Mouse (Mus musculus) CH12.LX (cell line): ENCODE measurements around the gene Klhl26. TPM values are rescaled to one million over a fixed set of nuclear protein-coding genes. Genes with fewer than 3 reads are reported as not detected.

ENCODE experiments used
- DNase-seq: peaks from one replicate; pipeline ENCODE4 v3.0.0-alpha.2; 2013; ENCODE audit errors: extremely low read depth
- H3K27ac ChIP-seq: 2 replicates; pipeline ENCODE4 v1.5.1; 2012; ENCODE audit warnings: low read depth, mild to moderate bottlenecking, control low read depth, moderate library complexity; ENCODE audit not compliant: insufficient read depth
- H3K27me3 ChIP-seq: replicated peaks from 2 replicates; pipeline ENCODE3; 2012; ENCODE audit warnings: inconsistent platforms
- H3K36me3 ChIP-seq, 2 experiments: replicated peaks in 1 of 2; 2 replicates each; pipeline versions ENCODE3 to v1.6.1; 2012; ENCODE audit warnings: inconsistent platforms in 1 of 2, low read length in 1 of 2, mild to moderate bottlenecking in 1 of 2, mixed read lengths in 1 of 2, moderate library complexity in 1 of 2; ENCODE audit not compliant: control insufficient read depth in 1 of 2, insufficient read depth in 1 of 2
- H3K4me1 ChIP-seq, 2 experiments: 2 replicates each; pipeline ENCODE4 v1.6.1; 2012; ENCODE audit warnings: inconsistent platforms in 1 of 2, moderate library complexity in 1 of 2; ENCODE audit not compliant: insufficient read depth in 2 of 2, control insufficient read depth in 1 of 2
- H3K4me2 ChIP-seq: 2 replicates; pipeline ENCODE4 v1.6.1; 2012; ENCODE audit warnings: low read depth, mild to moderate bottlenecking, control low read depth; ENCODE audit not compliant: poor library complexity, insufficient read depth, severe bottlenecking
- H3K4me3 ChIP-seq, 3 experiments: fragments of 150-350 bp in 1 of 3; sonication (generic) in 1 of 3; replicated peaks in 1 of 3; 2 replicates each; pipeline versions ENCODE3 to v1.5.1; 2011 to 2012; ENCODE audit warnings: low read depth in 2 of 3, low read length in 2 of 3, mild to moderate bottlenecking in 2 of 3, moderate library complexity in 2 of 3, control low read depth in 1 of 3, improper control_type of control experiment in 1 of 3, inconsistent platforms in 1 of 3, mixed read lengths in 1 of 3; ENCODE audit not compliant: poor library complexity in 1 of 3
- H3K79me2 ChIP-seq: replicated peaks from 2 replicates; pipeline ENCODE4 v1.6.1; 2012; ENCODE audit warnings: mild to moderate bottlenecking, moderate library complexity; ENCODE audit not compliant: control insufficient read depth, poor library complexity, insufficient read depth, severe bottlenecking; ENCODE audit errors: extremely low read depth
- H3K9ac ChIP-seq: 2 replicates; pipeline ENCODE4 v1.6.1; 2012; ENCODE audit warnings: low read depth, mild to moderate bottlenecking, control low read depth, moderate library complexity; ENCODE audit not compliant: insufficient read depth
- H3K9me3 ChIP-seq: replicated peaks from 2 replicates; pipeline ENCODE3; 2012; ENCODE audit warnings: low read length, inconsistent platforms, mixed read lengths
- CHD1 ChIP-seq: IDR thresholded peaks from 2 replicates; pipeline ENCODE4 v1.6.1; 2012; ENCODE audit warnings: low read depth, low read length, improper control_type of control experiment, inconsistent platforms
- CTCF ChIP-seq, 2 experiments: IDR thresholded peaks in 1 of 2; conservative IDR thresholded peaks in 1 of 2; 2 replicates each; pipeline ENCODE4 v1.5.1; 2011 to 2012; ENCODE audit warnings: low read depth in 2 of 2, low read length in 2 of 2, improper control_type of control experiment in 1 of 2, inconsistent platforms in 1 of 2, mild to moderate bottlenecking in 1 of 2, moderate library complexity in 1 of 2
- E2F4 ChIP-seq: IDR thresholded peaks from 2 replicates; pipeline ENCODE4 v1.6.1; 2011; ENCODE audit warnings: low read depth, low read length, improper control_type of control experiment; ENCODE audit not compliant: insufficient replicate concordance
- ELF1 ChIP-seq: IDR thresholded peaks from 2 replicates; pipeline ENCODE4 v1.6.1; 2014; ENCODE audit warnings: low read depth, mild to moderate bottlenecking, inconsistent platforms, low read length, improper control_type of control experiment
- ETS1 ChIP-seq: conservative IDR thresholded peaks from 2 replicates; pipeline ENCODE4 v1.6.1; 2012; ENCODE audit warnings: low read depth, mild to moderate bottlenecking, inconsistent platforms, low read length, improper control_type of control experiment, moderate library complexity
- GABPA ChIP-seq: IDR thresholded peaks from 2 replicates; pipeline ENCODE4 v1.6.1; 2012; ENCODE audit warnings: low read depth, low read length, improper control_type of control experiment, inconsistent platforms; ENCODE audit not compliant: insufficient replicate concordance
- HCFC1 ChIP-seq: IDR thresholded peaks from 2 replicates; pipeline ENCODE4 v1.6.1; 2012; ENCODE audit warnings: low read depth, mild to moderate bottlenecking, inconsistent platforms, low read length, improper control_type of control experiment
- IRF4 ChIP-seq: IDR thresholded peaks from 2 replicates; pipeline ENCODE4 v1.6.1; 2014; ENCODE audit warnings: low read depth, mild to moderate bottlenecking, inconsistent platforms, low read length, improper control_type of control experiment
- JUN ChIP-seq: IDR thresholded peaks from 2 replicates; pipeline ENCODE4 v1.6.1; 2011; ENCODE audit warnings: low read depth, mild to moderate bottlenecking, low read length, improper control_type of control experiment, moderate library complexity; ENCODE audit not compliant: insufficient read depth
- KAT2A ChIP-seq: IDR thresholded peaks from 2 replicates; pipeline ENCODE4 v1.6.1; 2012; ENCODE audit warnings: low read length, improper control_type of control experiment, inconsistent platforms; ENCODE audit not compliant: insufficient replicate concordance
- MAFK ChIP-seq: IDR thresholded peaks from 2 replicates; pipeline ENCODE4 v1.6.1; 2011; ENCODE audit warnings: low read length, improper control_type of control experiment; ENCODE audit not compliant: insufficient replicate concordance
- MYC ChIP-seq: IDR thresholded peaks from 2 replicates; pipeline ENCODE4 v1.6.1; 2011; ENCODE audit warnings: low read depth, mild to moderate bottlenecking, improper control_type of control experiment, low read length
- POLR2A ChIP-seq: IDR thresholded peaks from 2 replicates; pipeline ENCODE4 v1.6.1; 2011; ENCODE audit warnings: low read depth, mild to moderate bottlenecking, improper control_type of control experiment, low read length
- SIN3A ChIP-seq: IDR thresholded peaks from 2 replicates; pipeline ENCODE4 v1.6.1; 2012; ENCODE audit warnings: low read length, improper control_type of control experiment, inconsistent platforms
- TCF12 ChIP-seq: IDR thresholded peaks from 2 replicates; pipeline ENCODE4 v1.6.1; 2014; ENCODE audit warnings: low read depth, mild to moderate bottlenecking, inconsistent platforms, low read length, improper control_type of control experiment
- USF2 ChIP-seq: conservative IDR thresholded peaks from 2 replicates; pipeline ENCODE4 v1.6.1; 2011; ENCODE audit warnings: low read depth, low read length, improper control_type of control experiment
- ZKSCAN1 ChIP-seq: IDR thresholded peaks from 2 replicates; pipeline ENCODE4 v1.6.1; 2012; ENCODE audit warnings: low read depth, inconsistent platforms, low read length, improper control_type of control experiment, borderline replicate concordance
- ZNF384 ChIP-seq: IDR thresholded peaks from 2 replicates; pipeline ENCODE4 v1.6.1; 2012; ENCODE audit warnings: low read depth, low read length, improper control_type of control experiment, inconsistent platforms
- dilution Hi-C: fragments of 300-500 bp; cut with MboI; formaldehyde crosslinking; loops from 2 replicates; pipeline ENCODE4 v1.14.3; 2020; ENCODE audit warnings: low sequenced_read_pairs; ENCODE audit not compliant: extremely low pct_unique_long_range_greater_than_20kb, extremely low pct_ligation_motif_present
- in situ Hi-C: fragments of 300-500 bp; cut with MboI; formaldehyde crosslinking; loops from 3 replicates; pipeline ENCODE4 v1.14.3; 2019; ENCODE audit warnings: low sequenced_read_pairs, low pct_ligation_motif_present, low pct_unique_long_range_greater_than_20kb, mixed read lengths
- polyA plus RNA-seq: library from polyadenylated mRNA; unstranded; fragments of >175 nt; gene quantifications from 2 replicates; pipeline ENCODE4 v1.2.1, GENCODE M21; 2012; ENCODE audit warnings: low read depth; ENCODE audit not compliant: insufficient read length
- total RNA-seq, 2 experiments: library from RNA; depleted of rRNA; stranded (reverse); fragments of 300-350 nt in 1 of 2; fragments of >200 nt in 1 of 2; gene quantifications; 2 replicates each; pipeline ENCODE4 v1.2.3; 2012 to 2014

The Klhl26 gene
- total and polyA plus RNA-seq, 3 experiments = 4.7 to 15.6 (median 6.0) TPM

- TF ChIP-seq HCFC1 = no peak
- no peak for TF ChIP-seq GABPA
- no peak for TF ChIP-seq MAFK
- TF ChIP-seq JUN = no peak
- TF ChIP-seq TCF12 = no peak
- TF ChIP-seq, all 38 proteins: peak for 0
- in situ Hi-C loops = no loop called here
- Histone ChIP-seq H3K36me3 (no peaks in the 10 kb centered on the region), H3K4me3 (no peak overlapping the region), H3K27ac (no peak overlapping the region), H3K4me2 (no peak overlapping the region), H3K9ac (no peak overlapping the region), H3K79me2 (no peaks in the 10 kb centered on the region), H3K27me3 (no peaks in the 10 kb centered on the region), H3K4me1 (peaks cover 7 to 14% of the 10 kb centered on the region in 2 experiments), H3K9me3 (no peaks in the 10 kb centered on the region)
- dilution Hi-C loops = no loop called here
- no peak for DNase-seq
Observed at GRCm38 (mm10) chr8:70443326-70443725, 33.4 kb downstream of the Klhl26 start.

DNA sequence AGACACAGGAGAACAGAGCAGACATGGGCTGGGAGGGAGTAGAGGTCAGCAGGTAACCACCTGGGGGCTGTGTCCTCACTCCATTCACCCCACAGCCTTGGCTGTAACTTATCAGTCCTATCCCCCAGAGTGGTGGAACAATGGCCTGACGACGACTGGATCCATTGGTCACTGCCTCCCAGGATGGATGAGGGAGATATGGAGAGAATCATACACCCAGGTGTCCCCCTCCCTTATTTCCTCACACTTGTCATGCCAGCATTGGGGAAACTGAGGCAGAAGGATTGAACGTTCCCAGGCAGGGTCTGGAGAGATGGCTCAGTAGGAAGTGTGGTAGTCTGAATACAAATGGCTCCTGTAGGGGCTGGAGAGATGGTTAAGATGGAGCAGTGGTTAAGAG lies 35.2 kb downstream of the Klhl26 start:
- Histone ChIP-seq H3K79me2 (no peaks in the 10 kb centered on the region), H3K4me3 (no peak overlapping the region), H3K9ac (no peak overlapping the region), H3K9me3 (no peaks in the 10 kb centered on the region), H3K4me1 (peaks cover 9 to 12% of the 10 kb centered on the region in 2 experiments), H3K27me3 (no peaks in the 10 kb centered on the region), H3K36me3 (peaks cover 0 to 5% of the 10 kb centered on the region in 2 experiments), H3K4me2 (no peak overlapping the region), H3K27ac (no peak overlapping the region)
- in situ Hi-C loops (no loop called here), dilution Hi-C loops (no loop called here)
- TF ChIP-seq CTCF (conservative IDR thresholded peaks at IDR 0.05 in 1 of 2, IDR thresholded peaks at IDR 0.05 in 1 of 2; ENCODE audit: low read depth in 2 of 2, low read length in 2 of 2) (no peak), IRF4 (no peak), MYC (no peak), JUN (no peak), E2F4 (no peak), ZKSCAN1 (no peak), TCF12 (no peak), ETS1 (no peak), KAT2A (no peak), ELF1 (no peak), POLR2A (no peak), USF2 (no peak), ZNF384 (no peak), SIN3A (no peak), CHD1 (no peak)
- no peak for DNase-seq
